Mouse (Mus musculus): ENCODE results near the gene Gpatch1. TPM values are rescaled to one million over a fixed set of nuclear protein-coding genes. Genes with fewer than 3 reads are reported as not detected.
"Not testable (repeated sequence)": the region's sequence is repeated elsewhere in the genome, so short reads cannot be mapped to it uniquely, and the experiment has no call there.

Gene Gpatch1
- total RNA-seq, 2 experiments from 2014 or later: 5.4 to 8.5 TPM

GRCm38 (mm10) chr7:35263595-35264489 lies 54.4 kb downstream of the Gpatch1 start:
- intact Hi-C loops (cut with DNase I): loop anchor here (2.0 to 5.0 kb wide), 3 partner anchors 77 to 237 kb away; partner anchors contain the start of genes Cebpa and Slc7a10
- DNase-seq: no peak

- DNase-seq: no peak
- intact Hi-C loops (cut with DNase I): no loop called here
These were observed 58.9 kb downstream of the Gpatch1 start for GRCm38 (mm10) chr7:35259384-35259783.

GRCm38 (mm10) chr7:35258294-35258693 lies 59.9 kb downstream of the Gpatch1 start:
- intact Hi-C loops (cut with DNase I): no loop called here
- DNase-seq: no peak

GRCm38 (mm10) chr7:35252041-35252558 lies 66.1 kb downstream of the Gpatch1 start:
- intact Hi-C loops (cut with DNase I): no loop called here
- DNase-seq: peak in 1 of 2 experiments; percentile 22

GRCm38 (mm10) chr7:35237935-35238334 lies 80.3 kb downstream of the Gpatch1 start:
- intact Hi-C loops (cut with DNase I); DNase-seq: not testable (repeated sequence)

GRCm38 (mm10) chr7:35235308-35235707 lies 82.9 kb downstream of the Gpatch1 start:
- no peak for DNase-seq
- intact Hi-C loops (cut with DNase I): no loop called here

GRCm38 (mm10) chr7:35234361-35235245 lies 83.6 kb downstream of the Gpatch1 start:
- peak; percentile 96 to 99 for DNase-seq
- intact Hi-C loops (cut with DNase I): no loop called here

GRCm38 (mm10) chr7:35233861-35234260 lies 84.4 kb downstream of the Gpatch1 start:
- DNase-seq: no peak
- intact Hi-C loops (cut with DNase I): no loop called here

- no peak for DNase-seq
- intact Hi-C loops (cut with DNase I): no loop called here
These were observed 85.3 kb downstream of the Gpatch1 start for GRCm38 (mm10) chr7:35232796-35233455.

- no peak for DNase-seq
- intact Hi-C loops (cut with DNase I): no loop called here
These were observed 87.9 kb downstream of the Gpatch1 start for GRCm38 (mm10) chr7:35230333-35230732.

Other genes with a start within 250 kb of the Gpatch1 start
- gene Cebpa, start 199.1 kb downstream of the Gpatch1 start, total RNA-seq (2021): 1 to 10 TPM; 4.0 to 5.8 TPM
- under 1 TPM; 0.51 to 0.69 TPM for gene Slc7a10, start 132.1 kb downstream of the Gpatch1 start, total RNA-seq (2021)
- 1 to 10 TPM; 7.8 to 9.2 TPM for gene Lrp3, start 102.9 kb downstream of the Gpatch1 start, total RNA-seq (2021)
- 1 to 10 TPM in 1 of 2 experiments, under 1 TPM in 1; 0.99 to 1.1 TPM for gene Rhpn2, start 15.7 kb upstream of the Gpatch1 start, total RNA-seq (2021)
- gene Faap24, start 78.4 kb upstream of the Gpatch1 start, total RNA-seq (2021): under 1 TPM; 0.31 to 0.96 TPM
- 1 to 10 TPM; 4.7 to 5.0 TPM for gene Cep89, start 78.6 kb upstream of the Gpatch1 start, total RNA-seq (2021)
- gene Slc7a9, start 130.4 kb upstream of the Gpatch1 start, total RNA-seq (2021): not detected
- gene Tdrd12, start 219.3 kb upstream of the Gpatch1 start, total RNA-seq (2021): not detected
- 10 to 100 TPM; 39.5 to 40.8 TPM for gene Nudt19, start 237.9 kb upstream of the Gpatch1 start, total RNA-seq (2021)

Data from gastrocnemius, postnatal 36 days (tissue).